Mouse (Mus musculus) MEL (cell line): Measurements from ENCODE around the gene Dnm2. TPM values are rescaled to one million over a fixed set of nuclear protein-coding genes. Genes with fewer than 3 reads are reported as not detected.
A peak's percentile ranks its signal among the peaks of the same experiment; 100 is the strongest.

ENCODE experiments used
- DNase-seq: peaks from one replicate; pipeline ENCODE4 v3.0.0; 2011; ENCODE audit warnings: low read depth, low spot score
- H3K27ac ChIP-seq: 2 replicates; pipeline ENCODE4 v1.5.1; 2012; ENCODE audit warnings: low read depth, mild to moderate bottlenecking, control low read depth, low read length, moderate library complexity; ENCODE audit not compliant: control insufficient read depth
- H3K27me3 ChIP-seq, 2 experiments: fragments of 150-350 bp in 1 of 2; sonication (generic) in 1 of 2; 2 replicates each; pipeline ENCODE4 v1.6.1; 2012; ENCODE audit warnings: low read length in 2 of 2, mild to moderate bottlenecking in 2 of 2, improper control_type of control experiment in 1 of 2, moderate library complexity in 1 of 2; ENCODE audit not compliant: insufficient read depth in 2 of 2, control insufficient read depth in 1 of 2
- H3K36me3 ChIP-seq, 2 experiments: 2 replicates each; pipeline ENCODE4 v1.6.1; 2012 to 2014; ENCODE audit warnings: low read length in 2 of 2, improper control_type of control experiment in 1 of 2, inconsistent platforms in 1 of 2, mild to moderate bottlenecking in 1 of 2; ENCODE audit not compliant: insufficient read depth in 2 of 2, control insufficient read depth in 1 of 2
- H3K4me1 ChIP-seq, 2 experiments: fragments of 150-350 bp in 1 of 2; sonication (generic) in 1 of 2; 2 replicates each; pipeline ENCODE4 v1.6.1; 2012; ENCODE audit warnings: low read length in 2 of 2, improper control_type of control experiment in 1 of 2, mild to moderate bottlenecking in 1 of 2; ENCODE audit not compliant: insufficient read depth in 2 of 2, control insufficient read depth in 1 of 2
- H3K4me3 ChIP-seq, 2 experiments: fragments of 150-350 bp in 1 of 2; sonication (generic) in 1 of 2; 2 replicates each; pipeline ENCODE4 v1.5.1; 2012; ENCODE audit warnings: low read depth in 2 of 2, low read length in 2 of 2, mild to moderate bottlenecking in 2 of 2, moderate library complexity in 2 of 2, control low read depth in 1 of 2, improper control_type of control experiment in 1 of 2; ENCODE audit not compliant: control insufficient read depth in 1 of 2, insufficient read depth in 1 of 2
- H3K79me2 ChIP-seq: 2 replicates; pipeline ENCODE4 v1.6.1; 2012; ENCODE audit warnings: mild to moderate bottlenecking, low read length, moderate library complexity; ENCODE audit not compliant: control insufficient read depth, poor library complexity, insufficient read depth
- H3K9ac ChIP-seq: 2 replicates; pipeline ENCODE4 v1.6.1; 2012; ENCODE audit warnings: low read depth, mild to moderate bottlenecking, control low read depth, low read length, moderate library complexity; ENCODE audit not compliant: control insufficient read depth, poor library complexity, severe bottlenecking
- H3K9me3 ChIP-seq: fragments of 150-350 bp; sonication (generic); replicated peaks from 2 replicates; pipeline ENCODE4 v1.6.1; 2012; ENCODE audit warnings: mild to moderate bottlenecking, low read length, improper control_type of control experiment, moderate library complexity; ENCODE audit not compliant: insufficient read depth
- BHLHE40 ChIP-seq: IDR thresholded peaks from 2 replicates; pipeline ENCODE4 v1.6.1; 2012; ENCODE audit warnings: low read depth, mild to moderate bottlenecking, inconsistent platforms, low read length, improper control_type of control experiment, borderline replicate concordance
- CHD1 ChIP-seq: IDR thresholded peaks from 2 replicates; pipeline ENCODE4 v1.6.1; 2012; ENCODE audit warnings: low read depth, mild to moderate bottlenecking, inconsistent platforms, low read length, improper control_type of control experiment
- CHD2 ChIP-seq: IDR thresholded peaks from 2 replicates; pipeline ENCODE4 v1.6.1; 2011; ENCODE audit warnings: low read length, improper control_type of control experiment
- CTCF ChIP-seq, 3 experiments: IDR thresholded peaks in 2 of 3; conservative IDR thresholded peaks in 1 of 3; 2 replicates each; pipeline ENCODE4 v1.5.1; 2011 to 2012; ENCODE audit warnings: low read length in 3 of 3, low read depth in 2 of 3, mild to moderate bottlenecking in 2 of 3, improper control_type of control experiment in 1 of 3, inconsistent platforms in 1 of 3, mixed read lengths in 1 of 3, moderate library complexity in 1 of 3; ENCODE audit not compliant: control insufficient read depth in 1 of 3, insufficient read depth in 1 of 3, poor library complexity in 1 of 3, severe bottlenecking in 1 of 3
- E2F4 ChIP-seq: IDR thresholded peaks from 2 replicates; pipeline ENCODE4 v1.6.1; 2011; ENCODE audit warnings: low read depth, low read length, improper control_type of control experiment, borderline replicate concordance
- ELF1 ChIP-seq: IDR thresholded peaks from 2 replicates; pipeline ENCODE4 v1.6.1; 2014; ENCODE audit warnings: low read depth, mild to moderate bottlenecking, inconsistent platforms, low read length, improper control_type of control experiment, moderate library complexity
- EP300 ChIP-seq, 2 experiments: IDR thresholded peaks; 2 replicates each; pipeline ENCODE4 v1.6.1; 2011; ENCODE audit warnings: improper control_type of control experiment in 2 of 2, low read length in 2 of 2, low read depth in 1 of 2, mild to moderate bottlenecking in 1 of 2
- ETS1 ChIP-seq: IDR thresholded peaks from 2 replicates; pipeline ENCODE4 v1.6.1; 2012; ENCODE audit warnings: low read depth, mild to moderate bottlenecking, inconsistent platforms, low read length, improper control_type of control experiment, moderate library complexity
- GABPA ChIP-seq: IDR thresholded peaks from 2 replicates; pipeline ENCODE4 v1.6.1; 2012; ENCODE audit warnings: low read depth, mild to moderate bottlenecking, inconsistent platforms, low read length, improper control_type of control experiment, moderate library complexity
- GATA1 ChIP-seq: IDR thresholded peaks from 2 replicates; pipeline ENCODE4 v1.6.1; 2011; ENCODE audit warnings: low read depth, low read length, improper control_type of control experiment
- JUND ChIP-seq: IDR thresholded peaks from 2 replicates; pipeline ENCODE4 v1.6.1; 2011; ENCODE audit warnings: low read depth, mild to moderate bottlenecking, improper control_type of control experiment, low read length
- KAT2A ChIP-seq: conservative IDR thresholded peaks from 2 replicates; pipeline ENCODE4 v1.6.1; 2012; ENCODE audit warnings: low read depth, low read length, improper control_type of control experiment, inconsistent platforms
- MAFK ChIP-seq: IDR thresholded peaks from 2 replicates; pipeline ENCODE4 v1.6.1; 2011; ENCODE audit warnings: low read depth, mild to moderate bottlenecking, low read length, improper control_type of control experiment, borderline replicate concordance
- MAX ChIP-seq: IDR thresholded peaks from 2 replicates; pipeline ENCODE4 v1.6.1; 2011; ENCODE audit warnings: low read length, improper control_type of control experiment
- MAZ ChIP-seq: IDR thresholded peaks from 2 replicates; pipeline ENCODE4 v1.6.1; 2012; ENCODE audit warnings: low read depth, mild to moderate bottlenecking, inconsistent platforms, low read length, improper control_type of control experiment
- MXI1 ChIP-seq: IDR thresholded peaks from 2 replicates; pipeline ENCODE4 v1.6.1; 2011; ENCODE audit warnings: mild to moderate bottlenecking, low read depth, low read length, improper control_type of control experiment
- MYB ChIP-seq: IDR thresholded peaks from 2 replicates; pipeline ENCODE4 v1.6.1; 2011; ENCODE audit warnings: mild to moderate bottlenecking, low read depth, low read length, improper control_type of control experiment
- MYC ChIP-seq: IDR thresholded peaks from 2 replicates; pipeline ENCODE4 v1.6.1; 2011; ENCODE audit warnings: low read depth, mild to moderate bottlenecking, low read length, improper control_type of control experiment, moderate library complexity
- NELFE ChIP-seq: IDR thresholded peaks from 2 replicates; pipeline ENCODE4 v1.6.1; 2011; ENCODE audit warnings: low read depth, low read length, improper control_type of control experiment
- NRF1 ChIP-seq: IDR thresholded peaks from 2 replicates; pipeline ENCODE4 v1.6.1; 2014; ENCODE audit warnings: low read depth, mild to moderate bottlenecking, inconsistent platforms, low read length, improper control_type of control experiment, moderate library complexity; ENCODE audit not compliant: poor library complexity, insufficient read depth, severe bottlenecking
- POLR2A ChIP-seq, 2 experiments: IDR thresholded peaks; 2 replicates each; pipeline ENCODE4 v1.6.1; 2011 to 2012; ENCODE audit warnings: low read length in 2 of 2, mild to moderate bottlenecking in 2 of 2, control low read depth in 1 of 2, improper control_type of control experiment in 1 of 2, low read depth in 1 of 2, moderate library complexity in 1 of 2; ENCODE audit not compliant: control insufficient read depth in 1 of 2, insufficient read depth in 1 of 2, poor library complexity in 1 of 2
- POLR2AphosphoS5 ChIP-seq: IDR thresholded peaks from 2 replicates; pipeline ENCODE4 v1.6.1; 2012; ENCODE audit warnings: low read depth, borderline replicate concordance, mild to moderate bottlenecking, inconsistent platforms, low read length, moderate library complexity, mixed read lengths
- RAD21 ChIP-seq: IDR thresholded peaks from 2 replicates; pipeline ENCODE4 v1.6.1; 2011; ENCODE audit warnings: mild to moderate bottlenecking, low read depth, low read length, improper control_type of control experiment
- RCOR1 ChIP-seq: IDR thresholded peaks from 2 replicates; pipeline ENCODE4 v1.6.1; 2012; ENCODE audit warnings: low read depth, mild to moderate bottlenecking, inconsistent platforms, low read length, improper control_type of control experiment
- SIN3A ChIP-seq: IDR thresholded peaks from 2 replicates; pipeline ENCODE4 v1.6.1; 2012; ENCODE audit warnings: low read length, improper control_type of control experiment, inconsistent platforms
- SMC3 ChIP-seq: IDR thresholded peaks from 2 replicates; pipeline ENCODE4 v1.6.1; 2011; ENCODE audit warnings: low read depth, low read length, improper control_type of control experiment
- TAL1 ChIP-seq: IDR thresholded peaks from 2 replicates; pipeline ENCODE4 v1.6.1; 2012; ENCODE audit warnings: mild to moderate bottlenecking, inconsistent platforms, low read length, moderate library complexity, mixed read lengths
- TBP ChIP-seq: IDR thresholded peaks from 2 replicates; pipeline ENCODE4 v1.8.0; 2011; ENCODE audit warnings: low read depth, low read length, improper control_type of control experiment
- TCF12 ChIP-seq: IDR thresholded peaks from 2 replicates; pipeline ENCODE4 v1.6.1; 2014; ENCODE audit warnings: low read depth, mild to moderate bottlenecking, inconsistent platforms, low read length, improper control_type of control experiment, moderate library complexity
- UBTF ChIP-seq: IDR thresholded peaks from 2 replicates; pipeline ENCODE4 v1.6.1; 2012; ENCODE audit warnings: low read depth, mild to moderate bottlenecking, inconsistent platforms, low read length, improper control_type of control experiment, moderate library complexity, borderline replicate concordance; ENCODE audit not compliant: insufficient read depth
- USF1 ChIP-seq: IDR thresholded peaks from 2 replicates; pipeline ENCODE4 v1.6.1; 2014; ENCODE audit warnings: low read depth, mild to moderate bottlenecking, inconsistent platforms, low read length, improper control_type of control experiment, moderate library complexity
- ZC3H11A ChIP-seq: IDR thresholded peaks from 2 replicates; pipeline ENCODE4 v1.6.1; 2012; ENCODE audit warnings: low read depth, mild to moderate bottlenecking, inconsistent platforms, low read length, improper control_type of control experiment
- ZNF384 ChIP-seq: IDR thresholded peaks from 2 replicates; pipeline ENCODE4 v1.6.1; 2012; ENCODE audit warnings: low read depth, mild to moderate bottlenecking, inconsistent platforms, low read length, improper control_type of control experiment
- polyA plus RNA-seq, 2 experiments: library from polyadenylated mRNA; stranded (reverse) in 1 of 2; unstranded in 1 of 2; fragments of >175 nt in 1 of 2; fragments of >200 nt in 1 of 2; gene quantifications; 2 replicates each; pipeline versions ENCODE4 v1.2.1 to v1.2.4; 2012; ENCODE audit warnings: low replicate concordance in 2 of 2, low read depth in 1 of 2; ENCODE audit not compliant: insufficient read length in 2 of 2, insufficient read depth in 1 of 2, missing spikeins in 1 of 2
- total RNA-seq: library from RNA; depleted of rRNA; stranded (reverse); fragments of 300-350 nt; gene quantifications from 2 replicates; pipeline ENCODE4 v1.2.3, GENCODE M21; 2012

Dnm2 gene
- total and polyA plus RNA-seq, 3 experiments = 117 to 832 (median 237) TPM

DNA sequence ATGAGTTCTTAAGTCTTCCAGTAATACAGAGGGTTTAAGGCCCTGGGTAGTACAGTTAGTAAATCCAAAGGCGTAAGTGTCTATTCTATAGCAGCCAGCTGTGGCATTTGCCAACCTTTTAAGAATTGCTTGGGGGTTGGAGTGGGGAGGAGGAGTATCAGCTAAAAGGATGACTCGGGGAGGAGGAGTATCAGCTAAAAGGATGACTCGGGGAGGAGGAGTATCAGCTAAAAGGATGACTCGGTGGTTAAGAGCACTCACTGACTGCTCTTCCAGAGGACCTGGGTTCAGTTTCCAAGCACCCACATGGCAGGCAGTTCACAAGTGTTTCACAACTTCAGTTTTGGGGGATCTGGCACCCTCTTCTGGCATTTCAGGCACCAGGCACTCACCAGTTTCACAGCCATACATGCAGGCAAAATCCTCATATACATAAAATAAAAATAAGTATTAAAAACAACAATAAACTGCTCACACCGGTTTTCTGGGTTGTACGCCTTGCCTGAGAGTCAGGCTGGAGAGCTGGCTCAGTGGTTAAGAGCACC lies 130.6 kb downstream of the Dnm2 start:
- Histone ChIP-seq H3K27me3 (no peaks in the 10 kb centered on the region), H3K9ac (no peak overlapping the region), H3K9me3 (no peaks in the 10 kb centered on the region), H3K79me2 (peaks cover 67% of the 10 kb centered on the region), H3K36me3 (peaks cover 33 to 53% of the 10 kb centered on the region in 2 experiments), H3K4me3 (no peak overlapping the region), H3K4me1 (peaks cover 21 to 35% of the 10 kb centered on the region in 2 experiments), H3K27ac (peak overlapping the region; percentile 1; the same call in 1 of the 2 replicates)
- TF ChIP-seq JUND (no peak), ELF1 (no peak), EP300 (IDR thresholded peaks at IDR 0.05; ENCODE audit: low read depth in 1 of 2, low read length in 2 of 2) (0 out of 4 replicates have a peak, but pooled peaks of 1 of the 2 experiments have one; percentile 5), MAX (no peak; the same call in 1 of the 2 replicates), ETS1 (no peak), NELFE (no peak), MYC (peak; percentile 76; the same call in 1 of the 2 replicates), ZC3H11A (peak; percentile 2; the same call in 1 of the 2 replicates), POLR2AphosphoS5 (no peak), SIN3A (no peak; the same call in none of the 2 replicates), TCF12 (no peak), MAZ (no peak), MXI1 (no peak), MAFK (no peak), CHD2 (no peak), GABPA (no peak), TBP (peak; percentile 67; the same call in 1 of the 2 replicates), GATA1 (no peak), RAD21 (peak; percentile 46), BHLHE40 (no peak), RCOR1 (no peak), E2F4 (no peak), UBTF (no peak), CTCF (IDR thresholded peaks at IDR 0.05 in 2 of 3, conservative IDR thresholded peaks at IDR 0.05 in 1 of 3; ENCODE audit: control insufficient read depth in 1 of 3, insufficient read depth in 1 of 3, low read depth in 2 of 3, low read length in 3 of 3, poor library complexity in 1 of 3, severe bottlenecking in 1 of 3) (peak; percentile 26 to 56 (median 53); a peak in 5 of 6 replicates), TAL1 (no peak), USF1 (no peak), KAT2A (no peak), NRF1 (no peak), ZNF384 (no peak), POLR2A (IDR thresholded peaks at IDR 0.05; ENCODE audit: control insufficient read depth in 1 of 2, insufficient read depth in 1 of 2, low read depth in 1 of 2, low read length in 2 of 2, poor library complexity in 1 of 2) (peak in 1 of 2 experiments; percentile 44; a peak in 1 of 4 replicates), MYB (no peak), CHD1 (no peak), SMC3 (peak; percentile 58)
- DNase-seq = peak; percentile 81
